Mouse (Mus musculus): ENCODE results near the gene Lrrc51.

Lrrc51 gene

GRCm38 (mm10) chr7:101880855-101881254 lies 52.8 kb downstream of the Lrrc51 start:
- no peak for DNase-seq

DNA sequence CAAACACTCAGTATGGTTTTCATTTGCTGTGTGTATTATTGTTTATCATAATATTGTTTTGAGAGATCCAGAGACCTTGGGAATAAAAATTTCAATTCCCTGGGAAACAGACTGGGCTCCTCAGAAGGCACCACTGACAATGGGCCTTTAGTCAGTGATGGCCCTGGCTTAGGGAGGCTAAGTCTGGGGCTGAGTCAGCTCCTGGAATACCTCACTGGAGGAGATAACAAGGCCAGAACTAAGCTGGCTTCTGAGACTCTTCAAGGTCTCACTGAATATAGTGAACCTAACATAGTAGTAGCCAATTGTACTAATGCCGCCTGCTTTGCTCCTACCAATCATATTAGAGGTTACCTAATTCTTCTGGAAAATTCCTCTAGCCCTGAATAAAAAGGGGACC lies 57.7 kb downstream of the Lrrc51 start:
- no peak for DNase-seq

- DNase-seq: no peak
Observed at GRCm38 (mm10) chr7:101871296-101871695, 62.4 kb downstream of the Lrrc51 start.

DNA sequence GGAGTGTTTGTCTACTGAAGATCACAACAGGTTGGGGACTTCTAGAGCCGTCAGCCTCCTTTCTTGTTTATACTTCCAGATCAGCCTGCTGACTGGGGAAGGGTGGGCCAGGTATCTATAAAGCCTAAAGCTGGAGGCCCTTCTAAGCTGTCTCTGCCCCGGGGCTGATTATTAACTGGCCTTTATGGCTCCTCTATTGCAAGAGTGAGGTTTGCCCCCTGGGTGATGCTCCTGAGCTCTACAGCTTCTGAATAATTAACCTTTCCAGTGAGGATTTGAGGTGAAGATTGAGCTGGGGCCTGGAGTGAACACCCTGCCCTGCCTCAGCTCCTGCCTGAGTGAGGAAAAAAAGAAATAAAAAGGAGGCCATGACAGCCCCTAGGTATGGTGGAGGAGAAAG lies 63.1 kb downstream of the Lrrc51 start, which contains the start of gene Folr1:
Gene Folr1 (minus strand): TSS at position 160 of the 400 bp plus-strand sequence.
- no peak for DNase-seq

- DNase-seq: no peak
Observed at GRCm38 (mm10) chr7:101869163-101869500, 64.6 kb downstream of the Lrrc51 start.

- no peak for DNase-seq
Observed at GRCm38 (mm10) chr7:101868241-101869162, 65.2 kb downstream of the Lrrc51 start.

- no peak for DNase-seq
Observed at GRCm38 (mm10) chr7:101867482-101867881, 66.2 kb downstream of the Lrrc51 start.

- no peak for DNase-seq
Observed at GRCm38 (mm10) chr7:101866491-101867265, 67.0 kb downstream of the Lrrc51 start.

- DNase-seq: no peak
Observed at GRCm38 (mm10) chr7:101863415-101863814, 70.3 kb downstream of the Lrrc51 start, which contains the start of gene Anapc15. Gene Anapc15, plus strand, starts transcription at chr7:101863715.

Measured in B cell, adult 2 months (primary cell).